Mouse (Mus musculus) left cerebral cortex, adult 2 months (tissue): ENCODE data around the gene Intu. TPM values are rescaled to one million over a fixed set of nuclear protein-coding genes. Genes with fewer than 3 reads are reported as not detected.

Source experiments
- DNase-seq, 2 experiments: peaks; one replicate each; pipeline ENCODE4 v3.0.0; 2021 to 2022; ENCODE audit warnings: low spot score in 2 of 2, mixed read lengths in 1 of 2; ENCODE audit errors: extremely low spot score in 1 of 2
- H3K27ac ChIP-seq: fragments of 200-600 bp; 2 replicates; pipeline ENCODE4 v1.8.1; 2022
- H3K4me3 ChIP-seq: fragments of 200-600 bp; 2 replicates; pipeline ENCODE4 v1.8.1; 2022
- CTCF ChIP-seq: fragments of 200-600 bp; IDR thresholded peaks from 2 replicates; pipeline ENCODE4 v1.8.1; 2022; ENCODE audit warnings: antibody characterized with exemption, mild to moderate bottlenecking, moderate library complexity
- intact Hi-C: fragments of 180-260 bp; cut with DNase I; formaldehyde crosslinking; loops from one replicate; pipeline ENCODE4 v1.15.1; 2025
- total RNA-seq, 2 experiments: library from RNA; stranded (reverse); gene quantifications; 2 replicates each; pipeline ENCODE4 v1.2.3; 2021

Gene Intu
- total RNA-seq, 2 experiments from 2014 or later: 6.7 to 8.4 TPM

- Histone ChIP-seq H3K4me3 (no peak overlapping the region), H3K27ac (no peak overlapping the region)
- no peak for TF ChIP-seq CTCF
- DNase-seq: no peak
- intact Hi-C loops: no loop called here
These were observed 2.1 kb upstream of the Intu start for GRCm38 (mm10) chr3:40528958-40529357.

DNA sequence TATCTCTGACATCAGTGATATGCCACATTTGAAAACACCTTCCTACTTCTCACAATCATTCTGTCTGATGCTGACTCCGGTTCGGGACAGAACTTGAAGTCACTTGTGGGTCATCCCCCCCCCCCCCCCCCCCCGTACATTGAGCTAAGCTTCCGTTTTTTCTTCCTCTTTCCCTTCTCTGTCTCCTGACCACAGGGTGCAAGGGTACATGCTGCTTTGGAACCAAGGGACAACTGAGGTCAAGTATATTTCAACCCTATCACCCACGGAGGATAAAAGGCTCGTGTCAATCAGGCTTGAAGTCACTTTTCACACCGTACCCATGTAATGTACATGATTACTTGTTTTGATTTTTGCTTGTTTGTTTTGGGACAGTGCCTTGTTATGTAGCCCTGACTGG lies 241 bp upstream of the Intu start:
- TF ChIP-seq CTCF: no peak
- DNase-seq: no peak
- intact Hi-C loops: loop anchor here (2.0 kb wide), 1 partner anchor 214 kb away; the partner anchor contains the start of gene Hspa4l
- H3K27ac ChIP-seq: no peak overlapping the region
- H3K4me3 ChIP-seq: peak overlapping the region; percentile 70

- intact Hi-C loops: no loop called here
- TF ChIP-seq CTCF: no peak
- H3K27ac ChIP-seq: no peak overlapping the region
- DNase-seq: no peak
- peak overlapping the region; percentile 70 for H3K4me3 ChIP-seq
These were observed 1.2 kb downstream of the Intu start for GRCm38 (mm10) chr3:40532256-40532655.

DNA sequence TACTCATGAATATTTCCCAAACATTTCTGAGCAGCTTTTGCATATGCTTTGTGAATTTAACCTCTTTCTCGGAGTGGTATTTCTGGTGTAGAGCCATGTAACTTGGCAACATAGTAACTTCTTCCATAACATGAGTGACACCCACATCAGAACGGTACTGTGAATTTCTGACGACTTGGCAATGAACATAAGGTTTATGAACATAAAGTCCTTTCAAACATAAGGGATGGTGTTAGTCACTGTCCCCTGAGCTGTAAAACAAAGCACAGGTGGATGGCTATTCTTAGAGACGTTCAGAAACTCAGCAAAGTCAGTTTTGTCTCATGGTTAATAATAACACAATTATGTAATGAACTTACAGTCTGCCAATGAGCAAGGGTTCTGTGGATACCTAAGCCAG lies 3.1 kb downstream of the Intu start:
- TF ChIP-seq CTCF: no peak
- no peak for DNase-seq
- H3K4me3 ChIP-seq: no peak overlapping the region
- no peak overlapping the region for H3K27ac ChIP-seq
- intact Hi-C loops: no loop called here

DNA sequence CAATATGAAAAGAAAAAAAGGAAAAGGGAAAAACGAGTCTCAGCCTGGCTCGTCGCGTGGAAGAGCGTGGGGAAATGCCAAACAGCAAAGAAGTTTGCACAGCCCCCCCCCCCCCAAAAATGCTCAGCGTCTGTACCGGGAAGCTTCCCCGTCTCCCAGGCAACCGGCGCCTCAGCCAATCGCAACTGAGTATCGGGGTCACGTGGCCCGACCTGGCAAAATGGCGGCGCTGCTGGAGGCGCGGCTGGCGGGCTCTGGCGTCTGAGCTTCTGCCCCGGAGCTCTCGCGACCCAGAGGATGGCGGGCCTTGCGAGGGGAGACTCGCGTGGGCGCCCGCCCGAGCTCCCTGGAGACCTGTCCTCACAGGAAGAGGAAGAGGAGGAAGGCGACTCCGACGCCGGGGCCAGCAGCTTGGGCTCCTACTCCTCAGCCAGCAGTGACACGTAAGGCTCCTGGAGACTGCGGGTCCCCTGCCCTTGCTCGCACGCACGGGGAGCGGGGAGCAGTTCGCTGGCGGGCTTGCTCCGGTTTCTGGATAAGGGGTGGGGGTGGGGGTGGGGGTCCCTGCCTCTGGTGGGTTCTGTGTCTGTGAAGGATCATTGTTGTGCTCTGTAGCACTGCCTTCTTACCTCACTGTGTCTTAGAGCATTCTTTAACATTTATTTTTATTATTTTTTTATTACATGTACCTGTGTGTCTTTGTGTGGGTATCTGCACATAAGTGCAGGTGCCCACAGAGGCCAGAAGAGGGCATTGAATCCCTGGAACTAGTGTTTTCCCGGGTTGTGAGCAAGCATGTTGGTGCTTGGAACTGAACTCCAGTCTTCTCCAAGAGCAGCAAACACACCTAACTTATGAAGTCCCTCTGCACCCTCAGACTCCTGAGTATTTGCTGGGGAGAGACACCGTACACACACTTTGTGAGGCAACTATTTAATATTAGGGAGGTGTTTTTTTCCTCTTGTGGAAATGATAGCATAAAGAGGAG lies 9.8 kb downstream of the Intu start:
- 0 out of 2 replicates have a peak overlapping the region, but pooled peaks have one; percentile 20 for H3K27ac ChIP-seq
- intact Hi-C loops: no loop called here

DNA sequence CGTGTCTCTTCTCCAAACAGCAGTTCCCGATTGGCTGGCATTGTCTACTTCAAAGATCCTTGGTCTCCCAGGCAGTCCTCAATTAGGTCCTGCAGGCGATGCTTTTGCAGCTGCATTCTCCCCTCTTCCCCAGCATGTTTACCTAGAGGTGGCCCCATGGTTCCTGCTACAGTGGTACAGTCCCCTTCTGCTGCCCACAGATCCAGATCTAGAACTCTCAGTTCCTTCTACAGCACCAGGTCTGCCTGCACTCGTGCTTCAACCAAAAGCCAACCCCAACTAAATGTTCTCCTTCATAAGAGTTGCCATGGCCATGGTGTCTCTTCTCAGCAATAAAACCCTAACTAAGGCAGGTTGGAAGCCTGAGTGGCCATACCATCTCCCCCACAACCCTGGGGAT lies 15.5 kb downstream of the Intu start:
- intact Hi-C loops: no loop called here
- no peak for TF ChIP-seq CTCF
- DNase-seq: no peak
- H3K27ac ChIP-seq: no peak overlapping the region
- H3K4me3 ChIP-seq: no peak overlapping the region

More for the DNA sequence above, 9.8 kb downstream of the Intu start:
- peak; percentile 29 for TF ChIP-seq CTCF
- peak overlapping the region; percentile 92 for H3K4me3 ChIP-seq
- DNase-seq: peak; percentile 87 to 91

- H3K27ac ChIP-seq: no peak overlapping the region
- intact Hi-C loops: no loop called here
These were observed 121.9 kb downstream of the Intu start for GRCm38 (mm10) chr3:40652941-40653352.

DNA sequence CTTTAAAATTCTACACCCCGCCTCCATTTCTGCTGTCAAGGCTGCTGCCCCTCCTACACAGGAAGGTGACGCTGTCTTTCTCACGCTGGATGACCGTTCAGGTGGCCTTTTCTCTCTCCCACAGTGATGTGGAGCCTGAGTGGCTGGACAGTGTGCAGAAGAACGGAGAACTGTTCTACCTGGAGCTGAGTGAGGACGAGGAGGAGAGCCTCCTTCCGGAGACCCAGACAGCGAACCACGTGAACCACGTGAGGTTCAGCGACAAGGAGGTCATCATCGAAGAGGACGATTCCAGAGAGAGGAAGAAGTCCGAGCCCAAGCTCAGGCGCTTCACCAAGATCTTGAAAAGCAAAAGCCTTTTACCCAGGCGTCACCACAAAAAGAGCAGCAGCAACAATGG lies 122.5 kb downstream of the Intu start:
- no peak for TF ChIP-seq CTCF
- Histone ChIP-seq H3K27ac (no peak overlapping the region), H3K4me3 (no peak overlapping the region)
- intact Hi-C loops: no loop called here
- DNase-seq: no peak

More at GRCm38 (mm10) chr3:40652941-40653352, 121.9 kb downstream of the Intu start:
- DNase-seq: no peak
- TF ChIP-seq CTCF: no peak
- no peak overlapping the region for H3K4me3 ChIP-seq

GRCm38 (mm10) chr3:40654028-40654427 lies 122.9 kb downstream of the Intu start:
- intact Hi-C loops: no loop called here
- no peak for TF ChIP-seq CTCF
- DNase-seq: no peak
- no peak overlapping the region for H3K4me3 ChIP-seq
- no peak overlapping the region for H3K27ac ChIP-seq

GRCm38 (mm10) chr3:40655571-40655970 lies 124.5 kb downstream of the Intu start:
- H3K27ac ChIP-seq: no peak overlapping the region
- no peak for TF ChIP-seq CTCF
- DNase-seq: no peak
- H3K4me3 ChIP-seq: no peak overlapping the region
- intact Hi-C loops: no loop called here

- H3K27ac ChIP-seq: no peak overlapping the region
- DNase-seq: no peak
- TF ChIP-seq CTCF: no peak
- H3K4me3 ChIP-seq: no peak overlapping the region
- intact Hi-C loops: no loop called here
These were observed 125.3 kb downstream of the Intu start for GRCm38 (mm10) chr3:40656339-40656738.

DNA sequence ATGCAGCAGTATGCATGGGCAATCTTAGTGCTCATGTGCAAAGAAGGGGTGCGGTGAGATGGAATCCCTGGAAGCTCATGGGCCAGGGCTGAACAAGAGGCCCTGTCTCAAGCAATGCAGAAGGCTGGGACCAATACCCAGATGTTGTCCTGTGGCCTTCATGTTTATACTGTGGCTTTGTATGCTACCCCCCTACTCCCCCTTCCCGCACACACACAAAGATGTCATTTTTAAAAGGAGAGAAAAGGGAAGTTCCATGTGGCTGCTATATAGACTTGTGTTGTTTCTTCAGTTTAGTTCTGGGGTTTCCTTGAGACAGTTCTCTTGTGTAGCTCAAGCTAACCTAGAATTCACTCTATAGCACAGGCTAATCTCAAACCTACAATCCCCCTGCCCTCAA lies 129.1 kb downstream of the Intu start:
- Histone ChIP-seq H3K27ac (no peak overlapping the region), H3K4me3 (no peak overlapping the region)
- DNase-seq: no peak
- no peak for TF ChIP-seq CTCF
- intact Hi-C loops: no loop called here
